Comparison of ENCODE assay signal across 23 mouse cellular contexts in the genomic region with DNA sequence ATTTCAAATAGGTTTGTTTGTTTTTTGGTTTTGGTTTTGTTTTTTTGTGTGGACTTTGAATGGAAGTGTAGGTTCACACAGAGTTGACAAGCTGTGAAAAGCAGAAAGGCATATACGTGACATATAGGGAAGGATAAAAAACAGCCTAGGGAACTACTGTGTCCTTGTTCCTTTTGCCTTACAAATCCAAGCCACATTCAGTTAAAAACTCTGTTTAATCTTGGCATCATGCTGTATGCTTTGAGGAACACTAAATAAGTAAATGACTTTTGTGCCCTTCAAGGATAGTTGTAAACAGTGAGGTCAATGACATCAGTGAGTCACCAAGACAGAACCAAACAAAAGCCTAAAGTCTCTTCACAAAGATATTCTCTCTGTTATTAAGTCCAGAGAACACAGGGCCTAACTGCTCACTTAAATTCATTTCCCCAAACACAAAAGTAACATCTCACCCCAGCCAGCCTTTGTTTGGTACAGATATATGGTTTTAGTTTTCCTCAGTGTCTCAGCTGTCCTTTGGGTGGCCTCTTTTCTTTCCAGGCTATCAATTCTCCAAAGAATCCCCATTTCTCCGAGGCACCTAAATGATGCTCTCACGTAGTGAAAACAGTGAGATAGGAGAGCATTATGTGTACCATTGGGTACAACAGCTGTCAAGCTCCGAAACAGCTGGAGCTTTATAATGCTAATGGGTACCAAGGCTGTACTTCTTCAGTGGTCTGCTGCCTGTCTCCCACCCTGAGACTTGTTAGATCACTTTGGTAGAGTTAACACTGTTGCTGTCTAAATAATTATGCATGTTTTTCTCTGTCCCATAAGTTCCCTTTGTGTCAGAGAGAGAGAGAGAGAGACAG.
"Had no signal": no experiment of that assay in that cellular context is flagged by ENCODE, and none has a peak within 500 bp of the region (broad histone marks: within the 10 kb centered on the region; RNA-seq: fewer than 3 reads in every experiment).

No protein-coding gene starts in this region.

- H3K27ac ChIP-seq: gastrocnemius, adult 2 months; heart, embryonic 10.5 days; hindbrain, embryonic 10.5 days; hindbrain, embryonic 12.5 days; hindbrain, embryonic 14.5 days; intestine, embryonic 15.5 days; layer of hippocampus, adult 2 months; left cerebral cortex, adult 2 months; limb, embryonic 10.5 days; limb, embryonic 12.5 days had no signal

- H3K4me1 ChIP-seq: heart, embryonic 10.5 days; heart, embryonic 12.5 days; hindbrain, embryonic 12.5 days; intestine, embryonic 15.5 days; limb, embryonic 10.5 days; limb, embryonic 12.5 days had no signal

- H3K4me3 ChIP-seq: gastrocnemius, adult 2 months; heart, embryonic 10.5 days; heart, embryonic 12.5 days; hindbrain, embryonic 10.5 days; hindbrain, embryonic 12.5 days; intestine, embryonic 15.5 days; layer of hippocampus, adult 2 months; left cerebral cortex, adult 2 months; limb, embryonic 10.5 days; limb, embryonic 12.5 days had no signal

- H3K36me3 ChIP-seq: heart, embryonic 10.5 days; heart, embryonic 12.5 days; hindbrain, embryonic 10.5 days; hindbrain, embryonic 12.5 days; intestine, embryonic 15.5 days; limb, embryonic 10.5 days; limb, embryonic 12.5 days had no signal

- H3K9me3 ChIP-seq: hindbrain, embryonic 12.5 days; intestine, embryonic 15.5 days; limb, embryonic 10.5 days had no signal

- ATAC-seq: inflammation-experienced regulatory T-cells, adult 6 months; intestine, embryonic 15.5 days; intestine, postnatal 0 days had no signal

- H3K9ac ChIP-seq: heart, embryonic 12.5 days; hindbrain, embryonic 12.5 days; hindbrain, embryonic 14.5 days; intestine, embryonic 15.5 days; limb, embryonic 12.5 days had no signal

- H3K4me2 ChIP-seq: heart, embryonic 12.5 days; hindbrain, embryonic 12.5 days; hindbrain, embryonic 14.5 days; intestine, embryonic 15.5 days; limb, embryonic 12.5 days had no signal

- DNase-seq: gastrocnemius, adult 2 months; gastrocnemius, postnatal 10 days; gastrocnemius, postnatal 25 days; heart, adult 18-20 months; heart, postnatal 10 days; heart, postnatal 4 days; kidney, adult 18-20 months; kidney, adult 8-10 months; kidney, postnatal 10 days; kidney, postnatal 25 days; kidney, postnatal 4 days had no signal

- H3K27me3 ChIP-seq: heart, embryonic 12.5 days; hindbrain, embryonic 12.5 days; intestine, embryonic 15.5 days; limb, embryonic 12.5 days had no signal
